Mouse (Mus musculus) cerebral cortex, adult 2 months (tissue): ENCODE measurements around the gene Mat2a.

ENCODE experiments used
- WGBS: fragments of 180-500 bp; shearing (Covaris S2); methylation state at CpG from one replicate; pipeline ENCODE4 v1.1.7; 2018; 5-methylcytosine and 5-hydroxymethylcytosine counted together

Mat2a gene

GRCm38 (mm10) chr6:72439355-72440185 lies at the start of gene Mat2a:
Gene Mat2a (minus strand): TSS chr6:72439558.
- 1% methylated on average over 77 of the region's 77 CpGs for WGBS

- 73% methylated on average over 3 of the region's 3 CpGs for WGBS
These were observed 49.5 kb upstream of the Mat2a start for GRCm38 (mm10) chr6:72488850-72489249.

GRCm38 (mm10) chr6:72487282-72487681 lies 47.9 kb upstream of the Mat2a start:
- 82% methylated on average over 3 of the region's 3 CpGs for WGBS

GRCm38 (mm10) chr6:72486307-72486706 lies 46.9 kb upstream of the Mat2a start:
- whole genome bisulfite sequencing = 91% methylated on average over 6 of the region's 6 CpGs

- 72% methylated on average over 4 of the region's 4 CpGs for whole genome bisulfite sequencing
These were observed 45.5 kb upstream of the Mat2a start for GRCm38 (mm10) chr6:72484887-72485286.

- WGBS = 88% methylated on average over 2 of the region's 2 CpGs
These were observed 42.8 kb upstream of the Mat2a start for GRCm38 (mm10) chr6:72482156-72482555.

GRCm38 (mm10) chr6:72480422-72480702 lies 41.0 kb upstream of the Mat2a start:
- 83% methylated on average over 2 of the region's 2 CpGs for WGBS

- 90% methylated on average over 12 of the region's 12 CpGs for WGBS
These were observed 40.5 kb upstream of the Mat2a start for GRCm38 (mm10) chr6:72479645-72480421.

- WGBS = 91% methylated on average over 3 of the region's 3 CpGs
These were observed 39.3 kb upstream of the Mat2a start for GRCm38 (mm10) chr6:72478691-72479090.

- 48% methylated on average over 3 of the region's 3 CpGs for WGBS
These were observed 38.3 kb upstream of the Mat2a start for GRCm38 (mm10) chr6:72477621-72478020.

- 94% methylated on average over 5 of the region's 5 CpGs for WGBS
These were observed 37.5 kb upstream of the Mat2a start for GRCm38 (mm10) chr6:72476836-72477235.

- WGBS = 52% methylated on average over 4 of the region's 4 CpGs
These were observed 36.0 kb upstream of the Mat2a start for GRCm38 (mm10) chr6:72475221-72475985.

- 64% methylated on average over 14 of the region's 14 CpGs for WGBS
These were observed 34.1 kb upstream of the Mat2a start for GRCm38 (mm10) chr6:72473264-72474041.

GRCm38 (mm10) chr6:72466171-72466570 lies 26.8 kb upstream of the Mat2a start:
- whole genome bisulfite sequencing = 97% methylated on average over 4 of the region's 4 CpGs

- WGBS = 80% methylated on average over 8 of the region's 8 CpGs
These were observed 26.2 kb upstream of the Mat2a start for GRCm38 (mm10) chr6:72465361-72466157.

GRCm38 (mm10) chr6:72462550-72463257 lies 23.3 kb upstream of the Mat2a start:
- WGBS = 81% methylated on average over 5 of the region's 5 CpGs

- WGBS = 72% methylated on average over 9 of the region's 9 CpGs
These were observed 20.9 kb upstream of the Mat2a start for GRCm38 (mm10) chr6:72460036-72460801.

GRCm38 (mm10) chr6:72458921-72459320 lies 19.6 kb upstream of the Mat2a start:
- WGBS = 79% methylated on average over 5 of the region's 5 CpGs

GRCm38 (mm10) chr6:72458418-72458817 lies 19.1 kb upstream of the Mat2a start:
- WGBS = 83% methylated on average over 7 of the region's 7 CpGs
